Mouse (Mus musculus) CH12.LX (cell line): ENCODE measurements around the gene Cbll1.
"Not testable (repeated sequence)": the region's sequence is repeated elsewhere in the genome, so short reads cannot be mapped to it uniquely, and the experiment has no call there.

ENCODE experiments used
- CHD2 ChIP-seq: IDR thresholded peaks from 2 replicates; pipeline ENCODE4 v1.6.1; 2011; ENCODE audit warnings: low read length, improper control_type of control experiment
- EP300 ChIP-seq: IDR thresholded peaks from 2 replicates; pipeline ENCODE4 v1.6.1; 2011; ENCODE audit warnings: low read length, improper control_type of control experiment
- HCFC1 ChIP-seq: IDR thresholded peaks from 2 replicates; pipeline ENCODE4 v1.6.1; 2012; ENCODE audit warnings: low read depth, mild to moderate bottlenecking, inconsistent platforms, low read length, improper control_type of control experiment
- KAT2A ChIP-seq: IDR thresholded peaks from 2 replicates; pipeline ENCODE4 v1.6.1; 2012; ENCODE audit warnings: low read length, improper control_type of control experiment, inconsistent platforms; ENCODE audit not compliant: insufficient replicate concordance
- POLR2AphosphoS2 ChIP-seq: IDR thresholded peaks from 2 replicates; pipeline ENCODE4 v1.6.1; 2011; ENCODE audit warnings: low read depth, low read length, improper control_type of control experiment
- RCOR1 ChIP-seq: conservative IDR thresholded peaks from 2 replicates; pipeline ENCODE4 v1.6.1; 2012; ENCODE audit warnings: low read depth, mild to moderate bottlenecking, inconsistent platforms, low read length, improper control_type of control experiment
- SIN3A ChIP-seq: IDR thresholded peaks from 2 replicates; pipeline ENCODE4 v1.6.1; 2012; ENCODE audit warnings: low read length, improper control_type of control experiment, inconsistent platforms
- SMC3 ChIP-seq: IDR thresholded peaks from 2 replicates; pipeline ENCODE4 v1.6.1; 2011; ENCODE audit warnings: low read depth, low read length, improper control_type of control experiment
- ZC3H11A ChIP-seq: IDR thresholded peaks from 2 replicates; pipeline ENCODE4 v1.6.1; 2012; ENCODE audit warnings: low read depth, mild to moderate bottlenecking, inconsistent platforms, low read length, improper control_type of control experiment

- not testable (repeated sequence) for TF ChIP-seq SMC3, EP300, POLR2AphosphoS2, CHD2, SIN3A, ZC3H11A, HCFC1, RCOR1, KAT2A
Observed at GRCm38 (mm10) chr12:31460270-31460669, 39.1 kb downstream of the Cbll1 start.
